Mouse (Mus musculus) c-Kit-positive CD71-negative TER-119-negative erythroid progenitor cells, embryonic 14.5 days (primary cell): ENCODE measurements at regions not wholly inside any gene's neighbourhood (a gene's known extent, or its start where the extent isn't known, plus 50 kb on each side); places are given as distances from the start of the nearest gene placed in this dataset.

Source experiments
- DNase-seq: peaks from one replicate; pipeline ENCODE4 v3.0.0-alpha.2; 2013; ENCODE audit warnings: low read depth

DNA sequence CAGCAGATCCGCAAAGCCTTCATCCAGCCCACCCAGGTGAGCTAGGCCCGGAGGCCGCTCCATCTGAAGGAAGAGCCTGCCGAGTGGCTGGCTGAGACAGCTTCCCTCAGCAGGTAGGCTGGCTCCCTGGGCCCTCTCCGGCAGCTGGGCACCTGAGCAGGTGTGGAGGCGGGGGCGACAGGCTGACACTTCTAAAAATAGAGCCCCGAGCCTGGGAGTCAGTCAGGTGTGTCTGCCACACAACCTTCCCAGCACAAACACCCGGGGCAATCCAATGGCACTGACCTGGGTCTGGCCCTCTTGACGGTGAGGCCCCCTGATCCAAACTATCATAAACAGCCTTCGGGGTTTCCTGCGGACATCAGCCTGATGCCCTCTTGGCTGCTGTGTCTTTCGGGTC lies 58.5 kb downstream of the Zfp36l2 start:
- DNase-seq: no peak

DNA sequence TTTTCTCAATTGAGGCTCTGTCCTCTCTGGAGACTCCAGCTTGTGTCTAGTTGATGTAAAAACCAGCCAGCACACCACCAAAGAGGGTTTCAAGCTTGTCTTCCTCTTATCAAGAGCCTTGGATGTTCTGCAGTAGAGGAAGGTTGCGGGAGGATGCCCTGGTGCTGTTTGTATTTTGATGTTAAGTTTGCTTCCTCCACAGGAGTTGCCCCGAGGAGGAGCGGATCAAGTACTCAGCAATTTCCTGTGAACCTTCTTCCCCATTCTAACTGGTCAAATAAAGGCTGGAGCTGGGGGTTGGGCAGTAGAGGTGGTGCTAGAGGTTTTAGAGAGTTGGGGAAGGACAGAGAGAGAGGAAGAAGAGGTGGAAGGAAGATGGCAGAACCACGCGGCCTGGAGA lies 59.5 kb downstream of the Zfp36l2 start:
- DNase-seq: no peak

DNA sequence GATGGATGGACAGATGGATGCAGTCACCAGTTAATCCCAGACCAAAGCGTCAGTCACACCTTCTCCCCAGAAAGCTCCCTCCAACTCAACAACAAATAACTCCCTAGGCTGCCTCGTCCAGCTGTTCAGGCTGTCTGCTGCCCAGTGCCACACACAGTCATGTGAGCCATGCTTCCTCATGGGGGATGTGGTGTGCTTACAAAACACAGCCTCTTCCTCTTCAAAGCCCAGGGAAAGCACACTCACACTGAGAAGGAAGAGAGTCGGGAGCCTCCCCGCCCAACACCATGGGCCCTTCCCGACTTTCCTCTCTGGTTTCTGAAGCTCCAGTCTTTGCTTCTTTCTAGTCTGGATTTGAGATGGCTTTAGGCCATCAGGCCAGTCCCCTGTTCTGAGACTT lies 61.6 kb downstream of the Zfp36l2 start:
- DNase-seq: no peak

DNA sequence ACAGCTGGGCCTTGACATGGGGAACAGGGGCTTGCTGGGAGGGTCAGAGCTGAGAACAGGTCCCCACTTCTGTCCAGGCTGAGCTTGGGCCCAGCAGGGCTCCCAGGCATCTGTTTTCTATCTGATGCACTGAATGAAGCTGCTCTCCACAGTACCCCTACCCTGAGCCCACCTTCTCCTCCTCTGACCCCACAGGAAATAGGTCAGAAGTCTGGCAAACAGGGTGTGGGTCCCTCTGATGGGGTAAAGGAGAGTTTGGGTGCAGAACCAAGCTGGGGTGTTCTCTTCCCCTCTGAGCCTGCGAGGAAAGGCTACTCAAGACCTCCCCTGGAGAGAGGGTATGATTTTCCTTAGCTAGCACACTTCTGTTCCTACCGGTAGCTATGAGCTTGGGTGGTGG lies 64.6 kb downstream of the Zfp36l2 start:
- DNase-seq: no peak

DNA sequence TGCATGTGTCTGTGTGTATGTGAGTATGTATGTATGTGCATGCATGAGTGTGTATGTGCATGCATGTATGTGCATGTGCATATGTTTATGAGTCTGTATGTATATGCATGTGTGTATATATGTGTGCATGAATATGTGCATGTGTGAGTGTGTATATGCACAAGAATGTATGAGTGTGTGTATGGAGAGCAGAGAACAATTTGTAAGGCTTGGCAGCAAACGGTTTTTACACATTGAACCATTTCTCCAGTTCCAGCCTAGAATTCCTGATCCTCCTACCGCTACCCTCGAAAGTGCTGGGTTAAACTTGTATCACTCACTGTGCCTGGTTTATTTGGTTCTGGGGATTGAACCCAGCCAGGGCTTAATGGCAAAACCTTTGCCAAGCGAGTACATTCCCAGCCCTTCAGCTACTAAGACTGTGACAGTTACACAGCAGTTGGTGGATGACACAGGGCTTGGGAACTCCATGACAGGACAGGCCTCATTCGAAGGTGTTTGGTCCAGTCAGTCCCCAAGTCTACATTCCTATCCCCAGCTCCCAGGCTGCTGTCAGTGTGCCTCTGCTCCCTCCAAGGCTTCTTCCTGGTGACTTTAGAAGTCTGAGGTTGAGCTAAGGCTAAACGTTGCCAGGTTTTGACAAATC lies 65.1 kb downstream of the Zfp36l2 start:
- DNase-seq: no peak

- DNase-seq: no peak
These were observed 66.5 kb downstream of the Zfp36l2 start for GRCm38 (mm10) chr17:84121291-84121690.

- peak; percentile 90 for DNase-seq
These were observed 68.3 kb downstream of the Zfp36l2 start for GRCm38 (mm10) chr17:84119221-84120017.

GRCm38 (mm10) chr17:84118781-84119180 lies 69.0 kb downstream of the Zfp36l2 start:
- DNase-seq: no peak

DNA sequence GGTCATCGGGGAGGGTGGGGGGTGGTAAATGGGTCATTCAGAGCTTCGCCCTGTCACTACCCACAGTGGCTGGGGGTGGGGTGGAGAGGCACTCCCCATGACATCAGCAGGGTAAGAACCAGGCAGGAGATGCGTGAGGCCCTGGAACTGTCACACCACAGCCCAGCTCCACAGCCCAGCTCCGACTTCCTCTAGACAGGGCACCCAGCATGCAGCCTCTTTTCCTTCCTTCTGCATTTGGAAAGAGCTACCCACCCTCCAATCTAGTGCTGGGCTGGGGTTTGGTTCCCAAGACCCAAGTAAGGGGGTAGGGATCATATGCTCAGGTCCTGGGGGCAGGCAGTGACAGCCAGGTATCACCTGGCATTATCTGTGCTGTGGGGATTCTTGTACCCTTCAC lies 69.5 kb downstream of the Zfp36l2 start:
- DNase-seq: no peak

DNA sequence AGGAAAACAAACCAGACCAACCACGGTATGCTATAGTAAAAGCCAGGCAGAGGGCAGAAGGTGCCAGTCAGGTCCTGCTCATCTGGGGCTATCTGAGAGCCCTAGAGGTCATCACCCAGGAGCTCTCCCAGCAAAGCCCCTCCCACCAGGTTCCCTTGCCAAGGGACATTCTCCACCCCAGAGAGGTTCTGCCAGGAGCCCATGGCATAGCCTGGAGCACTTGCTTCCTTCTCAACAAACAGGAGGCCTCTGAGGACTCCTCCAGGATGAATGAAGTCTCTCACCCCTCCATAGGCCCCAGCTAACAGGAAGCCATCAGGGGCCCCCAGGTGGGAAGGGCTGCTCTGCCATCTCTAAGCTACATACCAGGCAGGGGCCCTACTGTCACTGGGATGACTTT lies 70.0 kb downstream of the Zfp36l2 start:
- no peak for DNase-seq

DNA sequence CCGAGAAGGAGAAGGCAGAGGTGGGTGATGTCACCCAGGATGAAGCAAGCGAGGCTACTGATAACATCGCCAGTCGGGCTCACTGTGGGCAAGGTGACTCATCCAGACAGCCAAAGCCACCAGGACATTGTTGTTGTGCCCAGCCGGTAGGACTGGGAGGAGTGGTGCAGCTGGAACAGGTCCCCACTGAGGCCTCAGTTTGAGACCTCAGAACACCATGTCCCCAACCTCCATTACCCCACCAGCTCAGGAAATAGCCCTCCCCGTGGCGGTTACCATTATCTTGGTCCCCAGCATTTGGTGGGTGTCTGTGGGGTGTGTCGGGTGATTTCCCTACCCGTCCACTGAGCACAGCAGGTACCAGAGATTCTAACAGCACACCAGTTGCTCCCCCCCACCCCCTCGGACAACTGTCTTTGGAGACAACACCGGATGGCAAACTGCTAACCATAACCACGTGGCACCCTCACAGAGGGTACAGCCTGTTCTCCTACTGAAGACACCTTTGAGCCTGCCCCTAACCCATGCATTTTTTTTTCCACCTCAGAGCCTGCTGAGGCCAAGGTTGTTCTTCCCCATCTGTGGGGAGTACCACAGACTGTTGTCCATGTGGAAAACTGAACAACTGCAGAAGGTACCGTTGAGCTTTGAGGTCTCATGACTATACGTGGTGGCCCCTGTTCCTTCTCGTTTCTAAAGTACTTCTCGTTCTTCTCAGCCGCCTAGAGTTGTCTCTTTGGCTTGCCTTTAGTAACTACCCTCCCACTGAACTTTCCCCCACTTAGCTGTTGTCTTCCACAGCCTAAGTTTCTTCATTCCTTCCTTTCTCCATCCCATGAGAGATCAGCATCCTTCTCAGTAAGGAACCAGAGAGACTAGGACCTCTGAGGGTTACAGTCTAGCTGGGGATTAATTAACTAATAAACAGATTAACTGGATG lies 71.1 kb downstream of the Zfp36l2 start:
- DNase-seq: peak; percentile 89

DNA sequence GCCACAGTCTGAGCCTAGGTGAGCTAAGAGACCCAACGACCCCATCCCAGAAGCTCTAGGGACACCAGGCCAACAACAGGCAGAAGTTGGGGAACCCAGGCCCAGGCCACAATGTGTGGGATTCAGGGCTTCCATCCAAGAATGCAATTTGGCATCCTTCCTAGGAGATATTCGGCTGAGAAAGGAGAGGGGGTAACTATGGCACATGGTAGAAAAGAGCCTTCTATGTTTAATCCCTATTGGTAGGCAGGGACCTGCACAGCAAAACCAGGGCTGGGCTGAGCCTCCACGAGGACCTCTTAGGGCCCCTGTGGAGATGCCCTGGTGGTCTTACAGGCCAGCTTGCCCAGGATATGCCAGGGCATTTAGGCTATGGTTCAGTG lies 71.8 kb downstream of the Zfp36l2 start:
- DNase-seq: no peak

GRCm38 (mm10) chr17:84115133-84115532 lies 72.6 kb downstream of the Zfp36l2 start:
- DNase-seq: no peak

GRCm38 (mm10) chr17:84114279-84114994 lies 73.3 kb downstream of the Zfp36l2 start:
- no peak for DNase-seq

DNA sequence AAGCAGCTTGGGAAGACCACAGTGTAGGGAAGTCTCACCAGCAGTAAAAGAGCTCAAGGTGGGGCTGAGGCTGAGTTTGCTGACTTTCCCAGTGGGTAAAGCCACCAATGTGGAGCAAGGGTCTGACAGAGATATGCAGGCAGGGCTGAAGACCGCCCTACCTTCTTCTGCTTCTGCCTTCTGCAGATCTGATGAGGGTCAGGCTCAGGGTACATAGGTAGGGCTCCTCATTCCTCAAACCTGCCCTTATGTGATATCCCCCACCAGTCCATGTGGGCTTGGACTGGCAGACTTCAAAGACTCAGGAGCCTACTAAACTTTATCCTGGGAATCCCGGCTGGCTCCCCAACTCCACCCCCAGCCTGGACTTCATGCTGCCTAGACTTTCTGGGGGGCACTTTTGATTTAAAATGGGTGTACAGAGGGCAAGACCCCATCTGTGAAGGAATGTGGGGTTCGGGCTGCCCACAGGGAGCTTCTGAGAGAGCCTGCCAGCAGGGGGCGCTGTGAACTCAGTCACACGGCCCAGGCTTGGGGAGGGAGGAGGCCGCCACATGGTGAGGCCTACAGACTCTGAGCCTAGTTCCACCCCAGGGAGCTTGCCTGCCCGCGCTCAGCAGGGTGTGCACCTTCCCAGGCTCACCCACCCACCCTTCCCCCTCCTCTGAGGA lies 74.0 kb downstream of the Zfp36l2 start:
- DNase-seq: peak; percentile 80

DNA sequence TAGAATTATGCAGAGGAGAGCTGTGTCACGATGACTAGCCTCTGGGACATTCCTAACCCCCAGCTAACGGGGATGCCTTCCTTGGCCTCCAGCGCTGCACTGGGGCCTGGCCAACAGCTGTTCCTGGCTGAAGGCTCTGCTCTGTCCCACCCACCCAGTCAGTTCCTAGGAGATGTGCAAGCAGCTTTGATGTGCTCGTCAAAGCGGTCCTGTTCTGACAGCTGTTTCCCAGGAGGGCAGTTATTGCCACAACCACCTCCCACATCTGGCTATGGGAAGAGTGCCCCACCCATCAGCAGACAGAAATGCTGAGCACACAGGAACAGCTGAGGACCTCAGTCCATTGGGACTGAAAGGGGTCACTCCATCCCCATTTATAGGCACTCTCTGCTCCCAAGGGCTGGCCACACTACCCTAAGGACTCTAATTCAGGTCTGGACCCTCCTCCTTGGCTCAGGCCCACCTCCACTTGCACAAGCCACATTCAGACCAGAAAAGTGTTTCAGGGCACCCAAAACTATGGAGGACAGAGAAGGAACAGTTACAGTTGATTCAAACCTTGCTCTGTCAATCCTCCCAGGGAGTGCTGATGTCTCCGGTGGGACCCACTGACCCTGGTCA lies 75.2 kb downstream of the Zfp36l2 start:
- DNase-seq: no peak

DNA sequence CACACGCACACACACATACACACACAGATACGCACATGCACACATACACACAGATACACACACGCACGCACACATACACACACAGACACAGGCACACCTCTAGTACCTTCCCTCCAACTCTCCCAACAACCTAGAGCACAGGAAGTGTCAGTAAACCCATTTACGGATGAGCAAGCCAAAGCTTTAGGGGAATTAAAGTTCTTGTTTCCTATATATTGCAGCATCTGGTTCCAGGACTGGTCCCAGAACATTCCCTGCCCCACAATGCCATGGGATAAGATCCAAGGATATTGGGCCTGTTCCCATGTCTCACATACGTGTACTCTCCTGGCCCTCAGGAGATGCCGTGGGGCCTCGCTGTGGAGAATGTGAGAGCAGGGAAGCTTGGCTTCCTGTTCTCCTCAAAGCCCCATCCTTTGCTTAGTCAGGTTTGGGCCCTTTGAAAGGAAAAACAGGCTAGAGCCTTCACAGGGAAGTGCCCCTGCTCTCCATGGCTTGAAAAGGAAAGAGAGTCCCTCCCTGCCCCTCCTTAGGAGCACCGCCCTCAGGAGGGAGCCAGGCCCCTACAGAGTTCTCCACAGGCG lies 75.9 kb downstream of the Zfp36l2 start:
- DNase-seq: no peak

DNA sequence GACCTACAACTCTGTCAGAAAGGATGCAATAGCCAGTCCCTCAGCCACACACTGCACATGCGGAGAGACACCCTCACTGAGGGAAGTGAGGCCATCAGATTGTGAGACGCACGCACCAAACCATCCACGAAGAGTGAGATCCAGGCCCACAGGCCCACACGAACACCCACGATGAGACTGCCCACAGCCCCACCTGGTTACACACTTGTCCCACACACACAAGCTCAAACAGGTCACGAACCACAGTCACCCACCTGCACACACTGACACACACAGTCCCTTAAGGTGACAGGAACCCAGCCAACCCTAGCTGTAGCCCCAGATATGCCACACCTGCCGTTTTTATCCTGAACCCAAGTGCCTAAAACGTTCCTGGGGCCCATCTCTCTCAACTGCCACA lies 76.8 kb downstream of the Zfp36l2 start:
- DNase-seq: no peak

GRCm38 (mm10) chr17:84110000-84110695 lies 77.6 kb downstream of the Zfp36l2 start:
- DNase-seq: no peak
